Mouse (Mus musculus) hindbrain, embryonic 11.5 days (tissue): ENCODE measurements around the gene Gm20479. TPM values are rescaled to one million over a fixed set of nuclear protein-coding genes. Genes with fewer than 3 reads are reported as not detected.

Source experiments
- ATAC-seq: fragments of 200-750 bp; cut with Nextera tagmentation; 2 replicates; pipeline ENCODE4 v1.8.0; 2017; ENCODE audit warnings: mild to moderate bottlenecking, moderate TSS enrichment, moderate library complexity; ENCODE audit not compliant: low FRiP score
- DNase-seq: peaks from one replicate; pipeline ENCODE4 v3.0.0-alpha.2; 2015; ENCODE audit warnings: low spot score
- H3K27ac ChIP-seq: fragments of 300-500 bp; sonication (generic); 2 replicates; pipeline ENCODE4 v1.5.1; 2014; ENCODE audit warnings: mild to moderate bottlenecking, low read depth, low read length
- H3K27me3 ChIP-seq: fragments of 300-500 bp; sonication (generic); 2 replicates; pipeline ENCODE4 v1.6.1; 2014; ENCODE audit warnings: mild to moderate bottlenecking, low read length, moderate library complexity, mixed read lengths; ENCODE audit not compliant: control insufficient read depth, insufficient read depth
- H3K36me3 ChIP-seq: fragments of 300-500 bp; sonication (generic); 2 replicates; pipeline ENCODE4 v1.6.1; 2014; ENCODE audit warnings: mild to moderate bottlenecking, low read length, moderate library complexity, mixed read lengths; ENCODE audit not compliant: control insufficient read depth, insufficient read depth
- H3K4me1 ChIP-seq: fragments of 300-500 bp; sonication (generic); replicated peaks from 2 replicates; pipeline ENCODE4 v1.6.1; 2014; ENCODE audit warnings: low read length, mixed read lengths; ENCODE audit not compliant: control insufficient read depth, insufficient read depth
- H3K4me2 ChIP-seq: fragments of 300-500 bp; sonication (generic); replicated peaks from 2 replicates; pipeline ENCODE4 v1.6.1; 2014; ENCODE audit warnings: mild to moderate bottlenecking, low read depth, low read length
- H3K4me3 ChIP-seq: fragments of 300-500 bp; sonication (generic); 2 replicates; pipeline ENCODE4 v1.5.1; 2014; ENCODE audit warnings: low read depth, low read length
- H3K9ac ChIP-seq: fragments of 300-500 bp; sonication (generic); 2 replicates; pipeline ENCODE4 v1.6.1; 2014; ENCODE audit warnings: low read depth, low read length
- H3K9me3 ChIP-seq: fragments of 300-500 bp; sonication (generic); 2 replicates; pipeline ENCODE4 v1.6.1; 2016; ENCODE audit warnings: low read length; ENCODE audit not compliant: control insufficient read depth
- WGBS: fragments of 180-500 bp; shearing (Covaris S2); extraction: QIAGEN DNeasy Blood & Tissue Kit; methylation state at CpG from one replicate; pipeline ENCODE4 v1.1.7; 2014; 5-methylcytosine and 5-hydroxymethylcytosine counted together
- polyA plus RNA-seq: library from polyadenylated mRNA; unstranded; fragments of >200 nt; fragmentation: Nextera tagmentation; extraction: Ambion mirVana; gene quantifications from 2 replicates; pipeline ENCODE4 v1.2.1, GENCODE M21; 2014

The Gm20479 gene
- polyA plus RNA-seq, 1 experiment from 2014 or later: 0.57 TPM

GRCm38 (mm10) chr7:27333316-27333941 is 23.8 kb downstream of the Gm20479 start:
- Histone ChIP-seq H3K27ac (no peak overlapping the region), H3K4me2 (peak overlapping the region; percentile 57), H3K4me3 (peak overlapping the region; percentile 31), H3K9me3 (no peaks in the 10 kb centered on the region), H3K4me1 (peaks cover 21% of the 10 kb centered on the region), H3K9ac (0 out of 2 replicates have a peak overlapping the region, but pooled peaks have one; percentile 17), H3K27me3 (peaks cover 90% of the 10 kb centered on the region), H3K36me3 (no peaks in the 10 kb centered on the region)
- WGBS: under 1% methylated on average over 39 of the region's 77 CpGs
- ATAC-seq (no peak), DNase-seq (peak; percentile 56)

- ATAC-seq: no peak
- WGBS: under 1% methylated on average over 37 of the region's 39 CpGs
- peaks cover 21% of the 10 kb centered on the region for H3K4me1 ChIP-seq
Measured at GRCm38 (mm10) chr7:27332353-27333199, 24.6 kb downstream of the Gm20479 start.

GRCm38 (mm10) chr7:27331854-27332253 is 25.4 kb downstream of the Gm20479 start:
- 6% methylated on average over 8 of the region's 8 CpGs for WGBS
- Histone ChIP-seq H3K36me3 (no peaks in the 10 kb centered on the region), H3K4me2 (no peak overlapping the region), H3K4me3 (no peak overlapping the region), H3K9ac (no peak overlapping the region), H3K27ac (no peak overlapping the region), H3K9me3 (no peaks in the 10 kb centered on the region), H3K27me3 (peaks cover 96% of the 10 kb centered on the region), H3K4me1 (peaks cover 21% of the 10 kb centered on the region)
- no peak for DNase-seq
- no peak for ATAC-seq

More at GRCm38 (mm10) chr7:27332353-27333199, 24.6 kb downstream of the Gm20479 start:
- peak; percentile 88 for DNase-seq
- H3K4me2 ChIP-seq: peak overlapping the region; percentile 57
- no peak overlapping the region for H3K27ac ChIP-seq
- no peaks in the 10 kb centered on the region for H3K36me3 ChIP-seq
- H3K9ac ChIP-seq: no peak overlapping the region
- peaks cover 94% of the 10 kb centered on the region for H3K27me3 ChIP-seq
- H3K4me3 ChIP-seq: peak overlapping the region; percentile 31
- no peaks in the 10 kb centered on the region for H3K9me3 ChIP-seq

DNA sequence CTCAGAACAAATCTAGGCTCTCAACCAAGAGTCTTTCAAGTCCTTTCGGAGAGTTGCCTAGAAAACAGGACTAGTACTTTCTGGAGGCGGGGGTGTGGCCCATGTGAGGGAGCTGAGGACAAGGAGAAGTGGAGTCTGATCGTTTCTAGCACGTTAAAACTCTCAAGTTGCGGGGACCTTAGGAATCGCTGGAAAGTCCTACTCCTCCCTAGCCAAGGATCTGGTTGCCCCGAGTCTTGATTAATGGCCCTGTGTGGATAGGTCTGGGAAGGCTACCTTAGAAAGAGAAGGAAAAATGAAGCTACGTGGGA is 25.7 kb downstream of the Gm20479 start:
- WGBS: 5% methylated on average over 8 of the region's 8 CpGs
- H3K4me2 ChIP-seq: no peak overlapping the region

DNA sequence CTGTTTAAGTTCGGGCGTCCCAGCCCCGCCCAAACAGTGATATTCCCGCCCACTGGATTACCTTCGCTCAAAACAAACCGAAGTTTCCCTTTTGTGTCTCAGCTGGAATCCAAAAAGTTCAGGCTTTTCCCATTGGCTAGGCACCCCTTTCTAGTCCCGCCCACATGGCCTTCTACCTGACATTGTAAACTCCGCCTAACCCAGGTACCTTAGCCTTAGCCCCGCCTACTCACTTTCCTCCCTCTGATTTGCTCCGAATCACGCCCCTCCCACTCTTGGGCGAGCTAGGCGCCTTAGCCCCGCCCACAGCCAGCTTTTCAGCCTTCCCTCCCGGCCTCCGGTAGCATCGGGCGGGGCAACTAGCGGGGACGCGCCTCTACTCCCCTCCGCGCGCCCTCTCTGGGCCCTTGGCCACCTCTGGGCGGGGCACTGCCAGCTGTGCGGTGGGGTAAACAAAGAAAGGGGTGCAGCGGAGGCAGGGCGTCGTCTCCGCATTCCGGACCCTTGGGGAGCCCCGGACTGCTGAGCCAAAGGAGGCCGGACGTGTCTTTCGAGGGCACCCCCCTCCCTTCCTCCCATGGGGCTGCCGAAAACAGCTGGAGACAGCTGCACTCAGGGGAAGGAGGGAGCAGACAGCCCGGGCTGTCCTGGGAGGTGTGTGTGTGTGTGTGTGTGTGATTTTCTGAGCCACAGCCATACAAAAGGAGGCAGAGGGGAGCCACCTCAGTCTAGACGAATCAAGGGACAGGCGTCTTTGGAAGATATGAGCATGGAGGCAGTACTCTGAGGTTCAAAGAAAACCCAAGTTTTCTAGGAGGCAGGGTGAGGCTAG is 26.3 kb downstream of the Gm20479 start:
- WGBS: 1% methylated on average over 35 of the region's 39 CpGs
- peaks cover 24% of the 10 kb centered on the region for H3K4me1 ChIP-seq
- peak overlapping the region; percentile 56 for H3K4me2 ChIP-seq
- ATAC-seq (0 out of 2 replicates have a peak, but pooled peaks have one; percentile 10), DNase-seq (peak; percentile 81)
- H3K4me3 ChIP-seq: peak overlapping the region; percentile 30
- H3K9me3 ChIP-seq: no peaks in the 10 kb centered on the region
- H3K27me3 ChIP-seq: peaks cover 98% of the 10 kb centered on the region
- no peak overlapping the region for H3K9ac ChIP-seq
- no peaks in the 10 kb centered on the region for H3K36me3 ChIP-seq
- H3K27ac ChIP-seq: no peak overlapping the region

More for the DNA sequence above, 25.7 kb downstream of the Gm20479 start:
- Histone ChIP-seq H3K9ac (no peak overlapping the region), H3K9me3 (no peaks in the 10 kb centered on the region), H3K4me1 (peaks cover 21% of the 10 kb centered on the region), H3K36me3 (no peaks in the 10 kb centered on the region), H3K27ac (no peak overlapping the region), H3K27me3 (peaks cover 97% of the 10 kb centered on the region), H3K4me3 (no peak overlapping the region)
- DNase-seq: no peak
- ATAC-seq: no peak

DNA sequence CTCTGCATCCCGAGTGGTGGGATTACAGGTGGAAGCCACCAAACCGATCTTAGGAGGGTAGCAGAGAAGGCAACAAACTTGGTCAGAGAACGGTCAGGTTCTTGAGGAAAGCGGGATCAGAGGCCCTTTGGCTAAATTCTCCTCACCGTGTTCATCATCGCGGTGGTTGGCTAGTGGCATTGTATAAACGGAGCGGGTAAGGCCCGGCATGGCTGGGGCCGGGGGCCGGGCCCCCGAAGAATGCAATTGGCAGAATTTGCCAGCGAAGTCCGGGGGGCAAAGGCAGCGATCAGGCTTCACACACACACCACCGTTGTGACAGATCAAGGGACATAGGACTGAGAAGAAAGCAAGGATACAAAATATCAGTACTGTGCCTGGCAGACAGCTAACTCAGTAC is 27.2 kb downstream of the Gm20479 start:
- WGBS: 23% methylated on average over 17 of the region's 17 CpGs
- H3K9me3 ChIP-seq: no peaks in the 10 kb centered on the region
- no peak overlapping the region for H3K9ac ChIP-seq
- no peak overlapping the region for H3K4me2 ChIP-seq
- H3K4me1 ChIP-seq: peaks cover 24% of the 10 kb centered on the region
- no peak overlapping the region for H3K27ac ChIP-seq
- no peaks in the 10 kb centered on the region for H3K36me3 ChIP-seq
- no peak overlapping the region for H3K4me3 ChIP-seq
- DNase-seq (no peak), ATAC-seq (no peak)
- peaks cover 98% of the 10 kb centered on the region for H3K27me3 ChIP-seq

GRCm38 (mm10) chr7:27329326-27329947 is 27.8 kb downstream of the Gm20479 start:
- Histone ChIP-seq H3K9ac (0 out of 2 replicates have a peak overlapping the region, but pooled peaks have one; percentile 12), H3K4me3 (peak overlapping the region; percentile 6; the same call in 1 of the 2 replicates), H3K27ac (no peak overlapping the region), H3K27me3 (peaks cover 97% of the 10 kb centered on the region), H3K4me2 (peak overlapping the region; percentile 38), H3K4me1 (peaks cover 20% of the 10 kb centered on the region), H3K36me3 (no peaks in the 10 kb centered on the region), H3K9me3 (no peaks in the 10 kb centered on the region)
- ATAC-seq: peak; percentile 17; the same call in 1 of the 2 replicates
- DNase-seq: peak; percentile 93
- 4% methylated on average over 45 of the region's 45 CpGs for WGBS

DNA sequence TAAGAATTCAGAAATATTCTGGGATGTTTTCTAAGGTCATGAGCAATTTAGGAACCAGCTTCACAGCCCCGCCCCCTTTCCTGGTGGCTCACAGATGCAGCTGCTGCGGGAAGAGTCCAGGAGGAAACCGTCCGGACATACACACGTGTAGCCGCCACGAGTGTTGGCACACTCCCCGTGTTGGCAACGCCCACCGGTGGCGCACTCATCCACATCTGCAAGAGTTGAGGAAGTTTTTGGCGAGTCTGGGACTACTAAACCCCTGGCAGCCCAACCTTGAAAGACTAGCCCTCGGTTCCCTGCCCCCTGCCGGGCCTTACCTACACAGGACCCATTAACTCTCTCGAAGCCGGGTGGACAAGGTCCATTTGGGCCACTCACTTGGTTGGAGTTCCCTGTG is 28.6 kb downstream of the Gm20479 start:
- Histone ChIP-seq H3K9me3 (no peaks in the 10 kb centered on the region), H3K4me1 (peaks cover 17% of the 10 kb centered on the region), H3K27me3 (peaks cover 90% of the 10 kb centered on the region), H3K36me3 (no peaks in the 10 kb centered on the region), H3K4me2 (no peak overlapping the region), H3K4me3 (no peak overlapping the region), H3K27ac (no peak overlapping the region), H3K9ac (no peak overlapping the region)
- DNase-seq: no peak
- ATAC-seq: no peak
- 31% methylated on average over 16 of the region's 16 CpGs for WGBS
